Mouse (Mus musculus): ENCODE measurements around the gene Pltp. TPM values are rescaled to one million over a fixed set of nuclear protein-coding genes. Genes with fewer than 3 reads are reported as not detected.

Gene Pltp
- total RNA-seq (2012; rRNA removed), result 56.1 and 117 TPM in 2 replicates

DNA sequence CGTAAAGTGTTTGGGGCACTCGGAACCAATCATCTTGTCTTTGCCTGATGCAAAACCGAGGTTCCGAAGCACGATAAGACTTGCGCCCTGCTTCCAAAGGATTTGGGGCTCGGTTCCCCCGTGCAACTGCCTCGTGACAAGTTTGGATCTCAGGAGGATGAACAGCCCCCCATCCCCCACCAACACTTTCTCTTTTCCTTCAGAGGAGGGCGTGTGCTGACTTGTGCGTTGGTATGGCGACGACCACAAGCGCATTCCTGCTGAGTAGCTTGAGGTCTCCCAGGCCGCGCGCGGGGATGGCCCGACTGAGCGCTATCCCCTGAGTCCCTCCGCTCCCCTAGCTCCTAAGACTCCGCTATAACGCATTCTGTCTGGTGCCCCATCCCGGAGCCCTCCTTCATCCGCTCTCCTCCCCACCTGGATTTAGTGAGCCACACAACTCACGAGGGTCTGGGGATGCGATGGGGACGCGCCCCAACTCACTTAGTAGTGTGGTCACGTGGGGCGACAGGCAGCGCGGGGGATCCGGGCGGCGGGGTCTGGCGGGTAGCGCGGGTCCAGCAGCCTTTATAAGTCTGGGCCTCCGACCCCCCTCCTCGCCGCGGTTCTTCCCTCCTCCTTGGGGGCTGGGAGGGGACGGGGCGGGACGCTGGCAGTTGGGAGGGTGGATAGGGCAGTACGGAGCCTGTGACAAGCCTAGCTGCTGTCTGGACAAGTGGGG, at the start of gene Pltp:
TSS of gene Pltp (minus strand) at position 611 of the 721 bp plus-strand sequence.
- peak within 1 kb of the TSS; percentile 82 for H3K27ac ChIP-seq (ENCODE audit: insufficient read depth, low read depth, low read length, poor library complexity, severe bottlenecking)
- peak within 1 kb of the TSS; percentile 80 for H3K9ac ChIP-seq (ENCODE audit: insufficient read depth, low read depth, low read length, poor library complexity, severe bottlenecking)
- DNase-seq (ENCODE audit: low read depth, low spot score), result peak; percentile 81
- H3K9me3 ChIP-seq (ENCODE audit: control insufficient read depth, insufficient read depth, low read depth, low read length), result no peaks in the 10 kb centered on the region
- in situ Hi-C loops (cut with MboI; ENCODE audit: low sequenced_read_pairs in 2 of 2, unreplicated experiment in 2 of 2), result no loop called here
- H3K4me3 ChIP-seq (ENCODE audit: insufficient read depth in 1 of 2, low read depth in 1 of 2, low read length in 2 of 2, poor library complexity in 1 of 2, severe bottlenecking in 1 of 2), result peak within 1 kb of the TSS; percentile 76 to 78
- peaks cover 18 to 28% of the 10 kb centered on the region in 2 experiments for H3K4me1 ChIP-seq (ENCODE audit: control insufficient read depth in 2 of 2, insufficient read depth in 2 of 2, low read length in 2 of 2, poor library complexity in 1 of 2)
- TF ChIP-seq HCFC1 (IDR thresholded peaks at IDR 0.05; ENCODE audit: borderline replicate concordance, insufficient read depth, low read length) (no peak), MAFK (IDR thresholded peaks at IDR 0.05; ENCODE audit: insufficient read depth, low read depth, low read length) (0 out of 2 replicates have a peak, but pooled peaks have one; percentile 5), CHD2 (IDR thresholded peaks at IDR 0.05; ENCODE audit: low read depth, low read length) (no peak)
- H3K36me3 ChIP-seq (ENCODE audit: control insufficient read depth, insufficient read depth, low read length, poor library complexity, severe bottlenecking), result peaks cover 24% of the 10 kb centered on the region

GRCm38 (mm10) chr2:164906071-164906470, 48.6 kb upstream of the Pltp start:
- no peak for TF ChIP-seq MAFK (IDR thresholded peaks at IDR 0.05; ENCODE audit: insufficient read depth, low read depth, low read length)
- no peak for TF ChIP-seq ZC3H11A (IDR thresholded peaks at IDR 0.05; ENCODE audit: borderline replicate concordance, low read depth, low read length)
- TF ChIP-seq ZNF384 (IDR thresholded peaks at IDR 0.05; ENCODE audit: low read depth, low read length), result no peak
- no peak for TF ChIP-seq HCFC1 (IDR thresholded peaks at IDR 0.05; ENCODE audit: borderline replicate concordance, insufficient read depth, low read length)
- TF ChIP-seq CHD2 (IDR thresholded peaks at IDR 0.05; ENCODE audit: low read depth, low read length), result no peak
- Histone ChIP-seq H3K36me3 (ENCODE audit: control insufficient read depth, insufficient read depth, low read length, poor library complexity, severe bottlenecking) (peaks cover 62% of the 10 kb centered on the region), H3K4me1 (ENCODE audit: control insufficient read depth in 2 of 2, insufficient read depth in 2 of 2, low read length in 2 of 2, poor library complexity in 1 of 2) (peaks cover 2 to 7% of the 10 kb centered on the region in 2 experiments; a peak in 1 of 4 replicates), H3K4me3 (ENCODE audit: insufficient read depth in 1 of 2, low read depth in 1 of 2, low read length in 2 of 2, poor library complexity in 1 of 2, severe bottlenecking in 1 of 2) (no peak overlapping the region), H3K27ac (ENCODE audit: insufficient read depth, low read depth, low read length, poor library complexity, severe bottlenecking) (no peak overlapping the region), H3K9ac (ENCODE audit: insufficient read depth, low read depth, low read length, poor library complexity, severe bottlenecking) (no peak overlapping the region), H3K9me3 (ENCODE audit: control insufficient read depth, insufficient read depth, low read depth, low read length) (no peaks in the 10 kb centered on the region)
- DNase-seq (ENCODE audit: low read depth, low spot score), result peak; percentile 24
- in situ Hi-C loops (cut with MboI; ENCODE audit: low sequenced_read_pairs in 2 of 2, unreplicated experiment in 2 of 2), result no loop called here

- Histone ChIP-seq H3K36me3 (ENCODE audit: control insufficient read depth, insufficient read depth, low read length, poor library complexity, severe bottlenecking) (peaks cover 75% of the 10 kb centered on the region), H3K4me3 (ENCODE audit: insufficient read depth in 1 of 2, low read depth in 1 of 2, low read length in 2 of 2, poor library complexity in 1 of 2, severe bottlenecking in 1 of 2) (no peak overlapping the region), H3K4me1 (ENCODE audit: control insufficient read depth in 2 of 2, insufficient read depth in 2 of 2, low read length in 2 of 2, poor library complexity in 1 of 2) (peaks cover 0 to 3% of the 10 kb centered on the region in 2 experiments; a peak in 1 of 4 replicates), H3K9ac (ENCODE audit: insufficient read depth, low read depth, low read length, poor library complexity, severe bottlenecking) (no peak overlapping the region), H3K27ac (ENCODE audit: insufficient read depth, low read depth, low read length, poor library complexity, severe bottlenecking) (no peak overlapping the region), H3K9me3 (ENCODE audit: control insufficient read depth, insufficient read depth, low read depth, low read length) (no peaks in the 10 kb centered on the region)
- DNase-seq (ENCODE audit: low read depth, low spot score), result no peak
- in situ Hi-C loops (cut with MboI; ENCODE audit: low sequenced_read_pairs in 2 of 2, unreplicated experiment in 2 of 2), result no loop called here
- TF ChIP-seq HCFC1 (IDR thresholded peaks at IDR 0.05; ENCODE audit: borderline replicate concordance, insufficient read depth, low read length) (no peak), MAFK (IDR thresholded peaks at IDR 0.05; ENCODE audit: insufficient read depth, low read depth, low read length) (no peak), CHD2 (IDR thresholded peaks at IDR 0.05; ENCODE audit: low read depth, low read length) (no peak), ZNF384 (IDR thresholded peaks at IDR 0.05; ENCODE audit: low read depth, low read length) (no peak)
Measured at GRCm38 (mm10) chr2:164903496-164903895, 46.0 kb upstream of the Pltp start.

GRCm38 (mm10) chr2:164901380-164901779, 43.9 kb upstream of the Pltp start:
- no peak for TF ChIP-seq ZC3H11A (IDR thresholded peaks at IDR 0.05; ENCODE audit: borderline replicate concordance, low read depth, low read length)
- TF ChIP-seq HCFC1 (IDR thresholded peaks at IDR 0.05; ENCODE audit: borderline replicate concordance, insufficient read depth, low read length), result no peak
- TF ChIP-seq ZNF384 (IDR thresholded peaks at IDR 0.05; ENCODE audit: low read depth, low read length), result no peak
- TF ChIP-seq MAFK (IDR thresholded peaks at IDR 0.05; ENCODE audit: insufficient read depth, low read depth, low read length), result no peak
- no peak for TF ChIP-seq CHD2 (IDR thresholded peaks at IDR 0.05; ENCODE audit: low read depth, low read length)
- Histone ChIP-seq H3K9ac (ENCODE audit: insufficient read depth, low read depth, low read length, poor library complexity, severe bottlenecking) (no peak overlapping the region), H3K4me3 (ENCODE audit: insufficient read depth in 1 of 2, low read depth in 1 of 2, low read length in 2 of 2, poor library complexity in 1 of 2, severe bottlenecking in 1 of 2) (no peak overlapping the region), H3K36me3 (ENCODE audit: control insufficient read depth, insufficient read depth, low read length, poor library complexity, severe bottlenecking) (peaks cover 70% of the 10 kb centered on the region), H3K27ac (ENCODE audit: insufficient read depth, low read depth, low read length, poor library complexity, severe bottlenecking) (no peak overlapping the region), H3K4me1 (ENCODE audit: control insufficient read depth in 2 of 2, insufficient read depth in 2 of 2, low read length in 2 of 2, poor library complexity in 1 of 2) (no peaks in the 10 kb centered on the region), H3K9me3 (ENCODE audit: control insufficient read depth, insufficient read depth, low read depth, low read length) (no peaks in the 10 kb centered on the region)
- in situ Hi-C loops (cut with MboI; ENCODE audit: low sequenced_read_pairs in 2 of 2, unreplicated experiment in 2 of 2), result no loop called here
- no peak for DNase-seq (ENCODE audit: low read depth, low spot score)
